Mouse (Mus musculus) embryonic facial prominence, embryonic 14.5 days (tissue): ENCODE measurements at regions not wholly inside any gene's neighbourhood (a gene's known extent, or its start where the extent isn't known, plus 50 kb on each side); places are given as distances from the start of the nearest gene placed in this dataset.
"Not testable (repeated sequence)": the region's sequence is repeated elsewhere in the genome, so short reads cannot be mapped to it uniquely, and the experiment has no call there.

Source experiments
- ATAC-seq: fragments of 200-750 bp; cut with Nextera tagmentation; 2 replicates; pipeline ENCODE4 v1.8.0; 2017; ENCODE audit warnings: low read depth, moderate number of reproducible peaks, moderate TSS enrichment
- DNase-seq: peaks from one replicate; pipeline ENCODE4 v3.0.0-alpha.2; 2015; ENCODE audit warnings: low spot score
- H3K27ac ChIP-seq: fragments of 300-500 bp; sonication (generic); replicated peaks from 2 replicates; pipeline ENCODE4 v1.5.1; 2014; ENCODE audit warnings: low read depth, mild to moderate bottlenecking, low read length, moderate library complexity
- H3K27me3 ChIP-seq: fragments of 300-500 bp; sonication (generic); replicated peaks from 2 replicates; pipeline ENCODE4 v1.6.1; 2014; ENCODE audit warnings: low read length; ENCODE audit not compliant: control insufficient read depth, insufficient read depth
- H3K36me3 ChIP-seq: fragments of 300-500 bp; sonication (generic); 2 replicates; pipeline ENCODE4 v1.6.1; 2014; ENCODE audit warnings: low read length, mixed read lengths; ENCODE audit not compliant: control insufficient read depth, insufficient read depth
- H3K4me1 ChIP-seq: fragments of 300-500 bp; sonication (generic); 2 replicates; pipeline ENCODE4 v1.6.1; 2014; ENCODE audit warnings: antibody characterized with exemption, low read length; ENCODE audit not compliant: control insufficient read depth, insufficient read depth
- H3K4me2 ChIP-seq: fragments of 300-500 bp; sonication (generic); 2 replicates; pipeline ENCODE4 v1.6.1; 2014; ENCODE audit warnings: low read depth, mild to moderate bottlenecking, low read length, moderate library complexity, mixed read lengths
- H3K4me3 ChIP-seq: fragments of 300-500 bp; sonication (generic); 2 replicates; pipeline ENCODE4 v1.5.1; 2014; ENCODE audit warnings: low read depth, mild to moderate bottlenecking, low read length
- H3K9ac ChIP-seq: fragments of 300-500 bp; sonication (generic); 2 replicates; pipeline ENCODE4 v1.6.1; 2014; ENCODE audit warnings: low read depth, mild to moderate bottlenecking, low read length, moderate library complexity, mixed read lengths
- H3K9me3 ChIP-seq: fragments of 300-500 bp; sonication (generic); 2 replicates; pipeline ENCODE4 v1.6.1; 2016; ENCODE audit warnings: low read length; ENCODE audit not compliant: control insufficient read depth
- WGBS: fragments of 180-500 bp; shearing (Covaris S2); extraction: QIAGEN DNeasy Blood & Tissue Kit; methylation state at CpG from one replicate; pipeline ENCODE4 v1.1.7; 2014; 5-methylcytosine and 5-hydroxymethylcytosine counted together

DNA sequence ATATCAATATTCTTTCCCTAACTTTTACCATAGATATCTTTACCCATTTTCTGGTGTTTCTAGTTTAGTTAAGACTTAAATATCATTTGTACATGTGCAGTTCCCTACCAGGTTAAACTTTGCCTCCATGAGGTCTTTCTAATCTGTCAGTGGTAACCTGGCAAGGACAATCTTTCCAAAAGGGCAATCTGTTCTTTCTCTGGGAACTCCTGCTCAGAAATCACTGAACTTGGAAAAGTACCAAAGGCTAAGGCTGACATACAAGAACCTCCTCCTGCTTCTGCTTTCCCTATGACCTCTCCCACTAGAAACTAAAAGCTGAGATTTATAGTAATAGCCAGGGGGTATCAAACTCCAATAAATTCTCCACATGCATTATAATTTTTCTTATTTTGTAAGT is 1102.4 kb upstream of the Ghitm start:
- H3K27me3 ChIP-seq, result no peaks in the 10 kb centered on the region
- no peaks in the 10 kb centered on the region for H3K36me3 ChIP-seq
- H3K27ac ChIP-seq, result no peak overlapping the region
- no peaks in the 10 kb centered on the region for H3K9me3 ChIP-seq
- no peaks in the 10 kb centered on the region for H3K4me1 ChIP-seq
- DNase-seq (no peak), ATAC-seq (no peak)
- H3K4me2 ChIP-seq, result no peak overlapping the region
- H3K9ac ChIP-seq, result no peak overlapping the region
- no peak overlapping the region for H3K4me3 ChIP-seq

DNA sequence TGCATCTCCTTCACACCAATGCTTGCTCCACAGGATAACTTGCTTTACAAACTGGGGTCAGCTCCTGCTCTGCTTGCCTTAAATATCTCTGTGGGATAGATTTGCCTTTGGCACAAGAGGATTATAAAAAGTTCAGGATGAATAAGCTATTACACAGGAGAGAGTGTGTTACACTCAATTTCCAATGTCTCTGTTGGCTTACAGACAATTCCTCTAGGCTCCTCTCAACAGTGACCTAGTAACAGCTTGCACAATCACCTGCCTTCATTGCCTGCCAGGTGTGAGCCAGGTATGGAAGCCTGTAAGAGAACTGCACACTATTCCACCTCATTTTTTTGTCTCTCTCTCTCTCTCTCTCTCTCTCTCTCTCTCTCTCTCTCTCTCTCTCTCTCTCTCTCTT is 1073.5 kb upstream of the Ghitm start:
- Histone ChIP-seq H3K4me1 (no peaks in the 10 kb centered on the region), H3K36me3 (no peaks in the 10 kb centered on the region), H3K4me3 (no peak overlapping the region), H3K27me3 (no peaks in the 10 kb centered on the region), H3K9me3 (no peaks in the 10 kb centered on the region), H3K27ac (no peak overlapping the region), H3K9ac (no peak overlapping the region), H3K4me2 (no peak overlapping the region)
- ATAC-seq (no peak), DNase-seq (no peak)

DNA sequence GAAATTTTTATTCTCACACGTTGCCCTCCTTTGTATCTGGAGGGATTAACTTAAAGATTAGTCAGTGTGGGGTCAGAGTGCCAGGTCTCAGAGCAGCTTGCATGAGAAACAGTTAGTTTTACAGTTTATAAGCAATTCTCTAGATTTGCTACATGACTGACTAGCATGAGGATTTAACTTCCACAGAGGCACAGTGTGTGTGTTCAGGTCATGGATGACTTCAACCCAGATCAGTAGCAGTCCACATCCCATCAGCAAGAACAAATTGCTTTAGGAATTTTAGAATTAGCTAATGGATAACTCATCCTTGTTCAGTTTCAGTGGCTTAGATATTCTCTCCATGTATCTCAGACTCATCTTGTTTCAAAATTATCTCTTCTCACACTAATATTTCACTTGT is 1056.7 kb upstream of the Ghitm start:
- Histone ChIP-seq H3K27ac (no peak overlapping the region), H3K36me3 (no peaks in the 10 kb centered on the region), H3K4me2 (no peak overlapping the region), H3K27me3 (no peaks in the 10 kb centered on the region), H3K9me3 (no peaks in the 10 kb centered on the region), H3K4me1 (no peaks in the 10 kb centered on the region), H3K9ac (no peak overlapping the region), H3K4me3 (no peak overlapping the region)
- no peak for DNase-seq
- ATAC-seq, result no peak
- 67% methylated on average over 1 of the region's 1 CpGs for WGBS

DNA sequence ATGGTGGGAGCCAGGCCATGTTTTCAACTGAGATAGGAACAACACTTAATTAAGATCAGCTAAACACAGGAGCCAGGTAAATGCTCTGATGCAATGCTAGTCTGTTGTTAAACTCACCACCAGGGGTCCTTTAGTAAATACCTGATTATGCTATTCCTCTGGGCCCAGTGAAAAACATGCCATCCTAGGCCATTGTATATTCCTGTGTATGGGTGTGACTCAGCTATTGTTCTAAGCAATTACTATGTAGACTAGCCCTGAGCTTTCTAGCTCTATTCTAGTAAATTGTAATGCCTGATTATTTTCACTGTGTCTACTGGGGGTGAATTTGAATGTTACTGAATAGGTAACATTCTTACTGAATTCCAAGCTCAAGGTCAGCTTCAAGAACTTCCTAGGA is 1050.5 kb upstream of the Ghitm start:
- not testable (repeated sequence) for H3K4me3 ChIP-seq, H3K27ac ChIP-seq, H3K27me3 ChIP-seq, H3K4me2 ChIP-seq, DNase-seq, H3K36me3 ChIP-seq, H3K4me1 ChIP-seq, ATAC-seq, H3K9ac ChIP-seq, H3K9me3 ChIP-seq

DNA sequence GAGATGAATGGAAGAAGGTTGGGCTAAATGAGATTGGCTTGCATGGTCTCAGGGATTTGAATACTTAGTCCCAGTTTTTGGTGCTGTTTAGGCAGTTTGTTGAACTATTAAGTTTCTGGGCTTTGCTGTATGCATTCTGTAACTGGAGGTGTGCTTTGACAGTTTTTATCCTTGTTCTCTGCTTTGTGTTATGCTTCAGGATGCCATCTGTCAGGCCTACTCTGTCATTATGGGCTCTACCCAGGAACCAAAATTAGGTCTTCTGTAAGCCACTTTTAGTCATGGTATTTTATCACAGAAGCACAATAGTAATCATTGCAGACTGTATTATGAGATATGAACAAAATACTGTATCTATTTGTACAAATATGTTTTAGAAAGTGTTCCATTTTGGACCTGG is 1017.8 kb upstream of the Ghitm start:
- ATAC-seq (no peak), DNase-seq (no peak)
- Histone ChIP-seq H3K36me3 (no peaks in the 10 kb centered on the region), H3K9me3 (no peaks in the 10 kb centered on the region), H3K9ac (no peak overlapping the region), H3K27ac (no peak overlapping the region), H3K4me1 (no peaks in the 10 kb centered on the region), H3K4me2 (no peak overlapping the region), H3K27me3 (no peaks in the 10 kb centered on the region), H3K4me3 (no peak overlapping the region)

DNA sequence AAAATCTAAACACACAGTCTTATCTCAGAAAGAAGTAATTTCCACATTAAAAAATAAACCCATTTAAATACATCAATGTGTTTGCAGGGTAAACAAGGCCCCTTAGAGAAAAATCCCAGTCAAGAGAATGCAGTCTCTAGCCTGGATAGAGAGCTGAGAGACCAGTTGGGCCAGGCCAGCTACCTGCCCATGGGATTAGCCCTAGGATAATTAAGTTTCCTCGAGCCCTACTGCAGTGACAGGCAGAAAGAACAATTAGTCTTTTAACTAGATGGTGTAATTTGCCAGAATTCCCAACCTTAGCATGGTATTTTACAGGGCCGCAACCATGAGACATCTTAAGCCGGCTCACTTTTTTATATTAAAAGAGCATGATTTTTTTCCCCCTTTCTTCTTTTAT is 995.6 kb upstream of the Ghitm start:
- DNase-seq (peak; percentile 16), ATAC-seq (peak; percentile 77; the same call in 1 of the 2 replicates)
- no peaks in the 10 kb centered on the region for H3K4me1 ChIP-seq
- H3K36me3 ChIP-seq, result no peaks in the 10 kb centered on the region
- WGBS, result 37% methylated on average over 3 of the region's 3 CpGs
- H3K9ac ChIP-seq, result no peak overlapping the region
- H3K27ac ChIP-seq, result no peak overlapping the region
- no peaks in the 10 kb centered on the region for H3K27me3 ChIP-seq
- no peaks in the 10 kb centered on the region for H3K9me3 ChIP-seq
- no peak overlapping the region for H3K4me3 ChIP-seq
- no peak overlapping the region for H3K4me2 ChIP-seq
